Mouse (Mus musculus): Measurements from ENCODE around the gene Ppm1n. TPM values are rescaled to one million over a fixed set of nuclear protein-coding genes. Genes with fewer than 3 reads are reported as not detected.

Gene Ppm1n
- polyA plus RNA-seq, 1 experiment from 2014 or later = not detected

DNA sequence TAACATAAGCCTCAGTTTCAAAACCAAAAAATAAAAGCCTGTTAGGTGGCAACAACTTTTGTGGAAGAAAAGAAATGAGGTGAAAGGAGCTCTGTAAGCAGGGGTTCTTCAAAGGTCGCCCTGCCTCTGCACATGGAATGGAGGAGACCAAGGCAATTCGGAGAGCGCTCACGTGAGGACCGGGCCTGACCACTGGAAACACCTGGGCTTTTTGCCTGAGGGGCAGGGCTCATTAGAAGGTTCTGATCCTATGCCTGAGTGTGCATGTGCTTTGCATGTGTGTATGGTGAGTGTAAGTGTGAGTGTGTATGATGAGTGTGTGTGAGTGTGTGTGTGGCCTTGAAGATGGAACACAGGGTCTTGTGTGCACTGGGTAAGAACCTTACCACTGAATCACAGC, 49.0 kb downstream of the Ppm1n start:
- no peak overlapping the region for H3K4me2 ChIP-seq (replicated peaks; ENCODE audit: low read depth, low read length)
- no peak for ATAC-seq (ENCODE audit: insufficient number of reproducible peaks, insufficient read depth, low FRiP score, low read depth)
- no peaks in the 10 kb centered on the region for H3K27me3 ChIP-seq (ENCODE audit: control insufficient read depth, insufficient read depth, low read length)
- H3K27ac ChIP-seq (ENCODE audit: low read length) = no peak overlapping the region
- H3K9ac ChIP-seq (replicated peaks; ENCODE audit: low read depth, low read length) = no peak overlapping the region
- peaks cover 10% of the 10 kb centered on the region; the same call in 1 of the 2 replicates for H3K4me1 ChIP-seq (ENCODE audit: control insufficient read depth, insufficient read depth, low read length)
- no peak overlapping the region for H3K4me3 ChIP-seq (ENCODE audit: low read depth, low read length)
- no peaks in the 10 kb centered on the region for H3K36me3 ChIP-seq (ENCODE audit: control insufficient read depth, insufficient read depth, low read length)
- no peaks in the 10 kb centered on the region for H3K9me3 ChIP-seq (ENCODE audit: control insufficient read depth, low read depth, low read length)
- whole genome bisulfite sequencing = 94% methylated on average over 5 of the region's 5 CpGs

DNA sequence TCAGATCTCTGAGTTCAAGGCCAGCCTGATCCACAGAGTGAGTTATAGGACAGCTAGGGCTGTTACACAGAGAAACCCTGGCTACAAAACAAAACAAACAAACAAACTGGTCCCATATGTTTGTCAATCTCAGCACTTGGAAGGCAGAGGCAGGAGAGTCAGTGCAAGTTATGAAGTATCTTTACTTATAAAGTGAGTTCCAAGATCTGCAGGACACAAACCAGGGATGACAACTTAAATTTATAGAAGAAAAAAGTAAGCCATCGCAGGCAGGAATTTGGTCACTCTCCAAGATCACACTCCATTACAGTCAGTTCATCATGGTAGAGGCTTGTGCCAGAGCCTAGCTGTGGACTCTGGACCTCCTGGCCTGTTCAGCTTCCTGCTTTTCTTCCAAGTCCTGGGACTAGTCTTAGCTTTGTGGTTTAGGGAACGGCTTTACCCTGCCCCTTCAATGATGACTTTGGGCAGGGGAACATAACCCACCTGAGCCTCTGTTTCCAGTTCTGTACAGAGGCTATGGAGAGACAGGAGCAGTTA, 49.8 kb downstream of the Ppm1n start:
- Histone ChIP-seq H3K27me3 (ENCODE audit: control insufficient read depth, insufficient read depth, low read length) (no peaks in the 10 kb centered on the region), H3K27ac (ENCODE audit: low read length) (no peak overlapping the region), H3K9ac (replicated peaks; ENCODE audit: low read depth, low read length) (no peak overlapping the region), H3K36me3 (ENCODE audit: control insufficient read depth, insufficient read depth, low read length) (no peaks in the 10 kb centered on the region), H3K4me3 (ENCODE audit: low read depth, low read length) (no peak overlapping the region), H3K9me3 (ENCODE audit: control insufficient read depth, low read depth, low read length) (no peaks in the 10 kb centered on the region), H3K4me1 (ENCODE audit: control insufficient read depth, insufficient read depth, low read length) (peaks cover 9% of the 10 kb centered on the region; the same call in 1 of the 2 replicates), H3K4me2 (replicated peaks; ENCODE audit: low read depth, low read length) (no peak overlapping the region)
- no peak for ATAC-seq (ENCODE audit: insufficient number of reproducible peaks, insufficient read depth, low FRiP score, low read depth)
- WGBS = 86% methylated on average over 2 of the region's 2 CpGs

DNA sequence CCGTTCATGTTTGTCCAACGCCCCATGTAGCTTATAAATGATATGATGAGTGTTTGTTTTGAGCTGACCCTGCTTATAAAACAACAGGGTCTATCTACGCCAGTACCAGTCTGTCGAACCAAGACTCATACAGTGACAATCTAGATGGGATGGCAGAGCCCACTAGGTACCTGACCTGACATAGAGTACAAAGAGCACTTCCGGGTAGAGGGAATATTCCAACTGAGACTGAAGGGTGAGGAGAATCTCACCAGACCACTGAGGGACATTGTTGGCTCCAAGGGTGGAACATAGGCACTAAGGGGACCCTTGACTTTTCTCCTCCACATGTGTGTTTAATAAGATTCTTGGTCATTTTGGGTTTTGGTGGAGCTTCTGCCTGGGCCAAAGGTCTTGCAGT, 50.5 kb downstream of the Ppm1n start:
- peak overlapping the region; percentile 68 for H3K4me3 ChIP-seq (ENCODE audit: low read depth, low read length)
- H3K9ac ChIP-seq (replicated peaks; ENCODE audit: low read depth, low read length) = peak overlapping the region; percentile 63
- peak overlapping the region; percentile 81 for H3K4me2 ChIP-seq (replicated peaks; ENCODE audit: low read depth, low read length)
- no peaks in the 10 kb centered on the region for H3K36me3 ChIP-seq (ENCODE audit: control insufficient read depth, insufficient read depth, low read length)
- H3K27ac ChIP-seq (ENCODE audit: low read length) = no peak overlapping the region
- no peaks in the 10 kb centered on the region for H3K9me3 ChIP-seq (ENCODE audit: control insufficient read depth, low read depth, low read length)
- no peak for ATAC-seq (ENCODE audit: insufficient number of reproducible peaks, insufficient read depth, low FRiP score, low read depth)
- WGBS = 35% methylated on average over 5 of the region's 5 CpGs
- H3K27me3 ChIP-seq (ENCODE audit: control insufficient read depth, insufficient read depth, low read length) = no peaks in the 10 kb centered on the region
- peaks cover 9% of the 10 kb centered on the region; the same call in 1 of the 2 replicates for H3K4me1 ChIP-seq (ENCODE audit: control insufficient read depth, insufficient read depth, low read length)

DNA sequence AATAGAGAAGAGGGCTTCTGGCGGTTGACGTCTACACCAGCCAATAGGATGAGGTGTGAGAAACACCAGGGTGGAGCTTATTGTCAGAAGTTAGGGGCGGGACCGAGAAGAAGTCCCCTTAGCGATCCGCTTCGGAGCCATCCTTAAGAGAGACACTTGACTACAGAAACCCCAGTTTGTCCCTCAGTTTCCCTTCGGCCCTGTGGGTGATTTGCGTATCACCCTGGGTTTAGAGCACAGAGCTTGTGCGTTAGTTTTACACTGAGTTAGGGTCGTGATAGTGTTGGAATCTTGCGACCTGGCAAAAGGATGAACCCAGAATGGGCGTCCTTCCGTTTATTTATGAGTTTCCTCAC, 51.1 kb downstream of the Ppm1n start:
- peaks cover 9% of the 10 kb centered on the region; the same call in 1 of the 2 replicates for H3K4me1 ChIP-seq (ENCODE audit: control insufficient read depth, insufficient read depth, low read length)
- no peaks in the 10 kb centered on the region for H3K36me3 ChIP-seq (ENCODE audit: control insufficient read depth, insufficient read depth, low read length)
- no peaks in the 10 kb centered on the region for H3K9me3 ChIP-seq (ENCODE audit: control insufficient read depth, low read depth, low read length)
- peak overlapping the region; percentile 75; the same call in 1 of the 2 replicates for H3K27ac ChIP-seq (ENCODE audit: low read length)
- peak overlapping the region; percentile 81 for H3K4me2 ChIP-seq (replicated peaks; ENCODE audit: low read depth, low read length)
- H3K27me3 ChIP-seq (ENCODE audit: control insufficient read depth, insufficient read depth, low read length) = no peaks in the 10 kb centered on the region
- H3K4me3 ChIP-seq (ENCODE audit: low read depth, low read length) = peak overlapping the region; percentile 68
- under 1% methylated on average over 14 of the region's 14 CpGs for WGBS
- no peak for ATAC-seq (ENCODE audit: insufficient number of reproducible peaks, insufficient read depth, low FRiP score, low read depth)
- H3K9ac ChIP-seq (replicated peaks; ENCODE audit: low read depth, low read length) = peak overlapping the region; percentile 63

GRCm38 (mm10) chr7:19227883-19228792, 51.7 kb downstream of the Ppm1n start, which contains the start of gene Opa3:
Opa3 (plus strand) TSS chr7:19228334.
- Histone ChIP-seq H3K4me3 (ENCODE audit: low read depth, low read length) (peak within 1 kb of the TSS; percentile 68), H3K27me3 (ENCODE audit: control insufficient read depth, insufficient read depth, low read length) (no peaks in the 10 kb centered on the region), H3K4me1 (ENCODE audit: control insufficient read depth, insufficient read depth, low read length) (peaks cover 9% of the 10 kb centered on the region; the same call in 1 of the 2 replicates), H3K9ac (replicated peaks; ENCODE audit: low read depth, low read length) (peak within 1 kb of the TSS; percentile 63), H3K4me2 (replicated peaks; ENCODE audit: low read depth, low read length) (peak within 1 kb of the TSS; percentile 81), H3K27ac (ENCODE audit: low read length) (peak within 1 kb of the TSS; percentile 96), H3K9me3 (ENCODE audit: control insufficient read depth, low read depth, low read length) (no peaks in the 10 kb centered on the region), H3K36me3 (ENCODE audit: control insufficient read depth, insufficient read depth, low read length) (no peaks in the 10 kb centered on the region)
- WGBS = under 1% methylated on average over 91 of the region's 91 CpGs
- ATAC-seq (ENCODE audit: insufficient number of reproducible peaks, insufficient read depth, low FRiP score, low read depth) = peak; percentile 93

GRCm38 (mm10) chr7:19226817-19227797, 52.8 kb downstream of the Ppm1n start:
- Histone ChIP-seq H3K4me2 (replicated peaks; ENCODE audit: low read depth, low read length) (peak overlapping the region; percentile 60), H3K4me3 (ENCODE audit: low read depth, low read length) (peak overlapping the region; percentile 68), H3K9ac (replicated peaks; ENCODE audit: low read depth, low read length) (peak overlapping the region; percentile 45), H3K27me3 (ENCODE audit: control insufficient read depth, insufficient read depth, low read length) (no peaks in the 10 kb centered on the region), H3K9me3 (ENCODE audit: control insufficient read depth, low read depth, low read length) (no peaks in the 10 kb centered on the region), H3K36me3 (ENCODE audit: control insufficient read depth, insufficient read depth, low read length) (no peaks in the 10 kb centered on the region), H3K27ac (ENCODE audit: low read length) (peak overlapping the region; percentile 84), H3K4me1 (ENCODE audit: control insufficient read depth, insufficient read depth, low read length) (peaks cover 9% of the 10 kb centered on the region; the same call in 1 of the 2 replicates)
- 13% methylated on average over 20 of the region's 20 CpGs for WGBS
- peak; percentile 8; the same call in 1 of the 2 replicates for ATAC-seq (ENCODE audit: insufficient number of reproducible peaks, insufficient read depth, low FRiP score, low read depth)

All from stomach, embryonic 14.5 days (tissue).